Mouse (Mus musculus): ENCODE measurements at regions not wholly inside any gene's neighbourhood (a gene's known extent, or its start where the extent isn't known, plus 50 kb on each side); places are given as distances from the start of the nearest gene placed in this dataset.

DNA sequence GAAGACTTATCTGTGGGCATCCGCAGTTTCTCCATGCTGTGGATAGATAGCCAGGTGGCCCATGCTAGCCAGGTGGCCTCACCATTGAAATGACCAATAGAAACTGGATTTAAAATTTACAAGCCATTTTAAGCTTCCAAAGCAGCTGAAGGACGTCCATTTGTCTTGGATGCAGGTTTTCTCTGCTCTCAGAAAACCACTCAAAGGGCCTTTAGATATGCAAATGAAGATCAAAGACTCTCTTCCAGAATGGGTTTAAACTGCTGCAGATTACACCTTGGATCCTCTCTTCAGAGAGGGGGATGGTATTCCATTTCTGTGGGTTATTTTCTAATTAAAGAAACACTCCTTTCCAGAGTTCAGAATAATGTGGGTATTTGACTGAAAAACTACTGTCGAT is 518.5 kb downstream of the Rnf144a start:
- TF ChIP-seq CTCF (IDR thresholded peaks at IDR 0.05; ENCODE audit: low read depth, low read length) (no peak), POLR2A (IDR thresholded peaks at IDR 0.05; ENCODE audit: insufficient read depth, low read length) (no peak), EP300 (IDR thresholded peaks at IDR 0.05; ENCODE audit: insufficient read depth, low read depth, low read length) (no peak)
